Mouse (Mus musculus) heart, adult 2 months (tissue): ENCODE results near the gene Mtg2. TPM values are rescaled to one million over a fixed set of nuclear protein-coding genes. Genes with fewer than 3 reads are reported as not detected.
A peak's percentile ranks its signal among the peaks of the same experiment; 100 is the strongest.

Experiments
- DNase-seq, 2 experiments: peaks; one replicate each; pipeline ENCODE4 v3.0.0; 2021
- H3K27ac ChIP-seq: fragments of 200-600 bp; 2 replicates; pipeline ENCODE4 v1.8.1; 2022
- H3K27me3 ChIP-seq: fragments of 200-500 bp; 2 replicates; pipeline ENCODE4 v1.6.1; 2012; ENCODE audit warnings: mild to moderate bottlenecking, low read length, inconsistent platforms, mixed read lengths; ENCODE audit not compliant: control insufficient read depth, insufficient read depth
- H3K36me3 ChIP-seq: fragments of 200-500 bp; 2 replicates; pipeline ENCODE4 v1.6.1; 2012; ENCODE audit warnings: low read length, inconsistent platforms; ENCODE audit not compliant: control insufficient read depth, insufficient read depth
- H3K4me1 ChIP-seq: fragments of 200-500 bp; 2 replicates; pipeline ENCODE4 v1.6.1; 2011; ENCODE audit warnings: low read length; ENCODE audit not compliant: control insufficient read depth, insufficient read depth
- H3K4me3 ChIP-seq: fragments of 200-600 bp; 2 replicates; pipeline ENCODE4 v1.8.1; 2022
- H3K79me2 ChIP-seq: fragments of 200-500 bp; replicated peaks from 2 replicates; pipeline ENCODE4 v1.6.1; 2012; ENCODE audit warnings: mild to moderate bottlenecking, inconsistent platforms, low read length, moderate library complexity, mixed read lengths; ENCODE audit not compliant: control insufficient read depth, insufficient read depth
- H3K9ac ChIP-seq: fragments of 200-500 bp; 2 replicates; pipeline ENCODE4 v1.6.1; 2012; ENCODE audit warnings: low read depth, mild to moderate bottlenecking, control low read depth, inconsistent platforms, low read length, mixed read lengths
- CTCF ChIP-seq: fragments of 200-600 bp; IDR thresholded peaks from 2 replicates; pipeline ENCODE4 v1.8.1; 2022; ENCODE audit warnings: antibody characterized with exemption, mild to moderate bottlenecking, moderate library complexity
- EP300 ChIP-seq: fragments of 200-500 bp; IDR thresholded peaks from 2 replicates; pipeline ENCODE4 v1.6.1; 2011; ENCODE audit warnings: low read depth, low read length, control low read depth; ENCODE audit not compliant: insufficient read depth
- POLR2A ChIP-seq: fragments of 200-500 bp; IDR thresholded peaks from 2 replicates; pipeline ENCODE4 v1.6.1; 2011; ENCODE audit warnings: mild to moderate bottlenecking, low read depth, low read length, control low read depth; ENCODE audit not compliant: insufficient read depth
- WGBS: fragments of 180-500 bp; shearing (Covaris S2); methylation state at CpG from one replicate; pipeline ENCODE4 v1.1.7; 2018; 5-methylcytosine and 5-hydroxymethylcytosine counted together
- intact Hi-C: fragments of 180-260 bp; cut with DNase I; formaldehyde crosslinking; loops from one replicate; pipeline ENCODE4 v1.15.1; 2025
- polyA plus RNA-seq: library from polyadenylated mRNA; depleted of rRNA; stranded (reverse); fragments of >200 nt; gene quantifications from 2 replicates; pipeline ENCODE4 v1.2.3, GENCODE M21; 2012
- total RNA-seq, 2 experiments: library from RNA; stranded (reverse); gene quantifications; 2 replicates each; pipeline ENCODE4 v1.2.3; 2021

Gene Mtg2
- total and polyA plus RNA-seq, 3 experiments, result 23.2 to 30.8 (median 27.1) TPM

DNA sequence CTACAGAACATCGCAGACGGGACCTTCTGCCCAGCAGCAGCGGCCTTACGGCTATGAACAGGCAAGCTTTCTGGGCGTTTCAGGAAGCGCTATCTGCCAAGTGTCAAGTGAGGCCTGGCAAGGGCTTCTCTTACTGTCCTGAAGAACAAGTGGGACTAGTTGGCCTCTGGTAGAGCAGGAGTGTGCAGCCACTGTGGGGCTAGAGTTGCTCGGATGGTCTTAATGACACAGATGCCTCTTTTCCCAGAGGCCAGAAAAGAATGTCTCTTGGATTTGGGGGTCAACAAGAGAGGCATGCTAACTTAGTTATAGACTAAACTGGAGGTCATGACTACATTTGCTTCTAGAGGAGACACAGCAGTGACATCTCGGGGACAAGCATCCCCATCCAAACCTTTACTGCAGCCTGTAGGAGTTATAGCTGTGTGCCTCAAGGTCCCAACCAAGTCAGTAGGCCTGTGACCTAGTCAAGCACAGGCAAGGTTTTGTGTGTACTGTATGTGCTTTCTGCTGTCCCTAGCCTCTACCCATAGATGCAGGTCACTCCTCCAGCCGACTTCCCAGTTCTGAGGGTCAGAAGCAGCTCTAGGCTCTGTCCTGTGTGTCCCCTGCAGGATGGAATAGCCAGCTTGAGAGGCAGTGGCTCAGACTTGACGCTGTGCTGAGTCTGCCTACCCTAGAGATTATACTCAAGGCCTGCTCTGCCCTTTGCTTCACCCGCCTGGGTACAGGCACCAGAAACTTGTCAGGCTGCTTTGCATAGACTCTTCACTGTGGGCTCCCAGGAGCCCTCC, 6.9 kb upstream of the Mtg2 start:
- Histone ChIP-seq H3K4me1 (no peaks in the 10 kb centered on the region), H3K9ac (no peak overlapping the region), H3K4me3 (no peak overlapping the region), H3K27ac (no peak overlapping the region), H3K36me3 (no peaks in the 10 kb centered on the region), H3K79me2 (no peaks in the 10 kb centered on the region), H3K27me3 (no peaks in the 10 kb centered on the region)
- peak in 1 of 2 experiments; percentile 36 for DNase-seq
- no peak for TF ChIP-seq EP300
- TF ChIP-seq POLR2A, result no peak
- no peak for TF ChIP-seq CTCF
- 74% methylated on average over 11 of the region's 11 CpGs for WGBS
- intact Hi-C loops, result no loop called here

DNA sequence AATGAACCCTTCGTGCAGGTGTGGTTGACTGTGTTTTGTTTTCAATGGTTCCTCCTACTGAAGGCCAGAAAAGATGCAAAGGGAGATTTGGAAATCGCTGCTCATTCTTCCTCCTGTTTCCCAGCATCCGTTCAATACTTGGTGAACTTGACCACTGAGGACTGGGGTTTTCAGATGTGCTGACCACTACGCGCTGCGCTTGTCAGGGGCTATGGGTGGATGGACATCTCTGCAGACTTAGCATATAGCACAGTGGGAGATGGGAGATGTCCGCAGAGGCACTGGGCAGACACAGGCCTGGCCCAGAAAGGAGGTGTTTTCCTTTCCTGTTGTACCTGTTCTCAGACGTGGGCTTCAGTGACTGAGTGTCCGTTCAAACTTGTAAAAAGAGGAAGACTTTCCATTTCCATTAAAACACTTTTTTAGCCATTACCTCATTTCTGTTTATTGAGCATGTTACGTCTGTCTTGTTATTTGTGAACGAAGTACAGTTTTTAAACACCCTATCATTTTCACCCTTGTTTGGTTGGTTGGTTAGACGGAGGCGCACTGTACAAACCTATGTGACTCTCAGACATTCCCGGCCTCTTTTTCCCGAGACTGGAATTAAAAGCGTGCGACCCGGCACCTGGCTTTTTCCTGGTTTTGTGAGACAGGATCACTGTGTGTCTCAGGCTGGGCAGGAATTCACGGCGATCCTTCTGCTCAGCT, 463 bp upstream of the Mtg2 start:
- H3K4me3 ChIP-seq, result peak overlapping the region; percentile 74
- peaks cover 5% of the 10 kb centered on the region for H3K4me1 ChIP-seq
- H3K27ac ChIP-seq, result peak overlapping the region; percentile 81
- H3K27me3 ChIP-seq, result no peaks in the 10 kb centered on the region
- TF ChIP-seq EP300, result no peak
- TF ChIP-seq POLR2A, result no peak
- TF ChIP-seq CTCF, result no peak
- intact Hi-C loops, result loop anchor here (5.0 kb wide), 1 partner anchor 47 kb away; the partner anchor contains the start of gene Osbpl2
- peak overlapping the region; percentile 68 for H3K9ac ChIP-seq
- no peak for DNase-seq
- 29% methylated on average over 20 of the region's 20 CpGs for WGBS
- no peaks in the 10 kb centered on the region for H3K79me2 ChIP-seq
- no peaks in the 10 kb centered on the region for H3K36me3 ChIP-seq

DNA sequence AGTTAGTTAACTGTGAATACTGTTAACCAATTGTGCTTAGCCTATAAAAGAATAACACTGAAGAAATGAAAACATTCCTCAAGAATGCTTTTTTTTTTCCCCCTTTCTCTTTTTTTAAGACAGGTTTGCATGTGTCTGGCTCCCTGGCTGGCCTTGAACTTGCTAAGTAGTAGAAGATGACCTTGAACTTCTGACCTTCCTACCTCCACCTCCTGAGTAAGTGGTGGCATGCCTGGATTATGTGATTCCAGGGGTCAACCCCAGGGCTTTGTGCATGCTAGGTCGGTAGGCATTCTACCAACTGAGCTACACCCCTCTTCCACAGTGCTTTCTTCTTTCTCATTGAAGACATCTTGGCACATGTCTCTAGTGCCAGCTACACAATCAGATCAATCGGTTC, 1.3 kb downstream of the Mtg2 start:
- no peak for DNase-seq
- 78% methylated on average over 2 of the region's 2 CpGs for WGBS
- intact Hi-C loops, result loop anchor here (5.0 kb wide), 1 partner anchor 46 kb away; the partner anchor contains the start of gene Osbpl2
- H3K36me3 ChIP-seq, result no peaks in the 10 kb centered on the region
- no peaks in the 10 kb centered on the region for H3K79me2 ChIP-seq
- no peak overlapping the region for H3K4me3 ChIP-seq
- H3K27ac ChIP-seq, result no peak overlapping the region
- no peaks in the 10 kb centered on the region for H3K27me3 ChIP-seq
- H3K9ac ChIP-seq, result no peak overlapping the region
- H3K4me1 ChIP-seq, result peaks cover 5% of the 10 kb centered on the region
- TF ChIP-seq EP300 (no peak), CTCF (no peak), POLR2A (no peak)

DNA sequence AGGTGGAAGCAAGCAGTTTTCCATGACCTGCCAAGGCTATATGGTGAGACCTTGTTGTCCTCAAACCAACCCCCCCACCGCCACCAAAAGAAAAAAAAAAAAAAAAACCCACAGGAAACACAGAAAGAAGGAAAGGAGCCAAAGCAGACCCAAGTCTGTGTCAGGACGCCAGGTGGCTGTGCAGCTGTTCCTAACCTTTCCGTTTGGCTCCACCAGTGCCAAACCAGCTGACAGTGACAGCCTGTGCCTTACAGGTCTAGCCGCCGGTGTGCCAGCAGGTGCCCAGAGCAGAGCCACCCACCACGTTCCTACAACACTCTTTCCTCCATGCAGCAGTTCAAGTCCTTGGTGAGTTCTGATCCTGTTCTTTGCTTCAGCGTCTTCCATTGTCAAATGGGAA, 2.5 kb downstream of the Mtg2 start:
- no peak overlapping the region for H3K9ac ChIP-seq
- intact Hi-C loops, result loop anchor here (5.0 kb wide), 1 partner anchor 44 kb away; the partner anchor contains the start of gene Osbpl2
- no peaks in the 10 kb centered on the region for H3K27me3 ChIP-seq
- 83% methylated on average over 7 of the region's 7 CpGs for WGBS
- H3K79me2 ChIP-seq, result no peaks in the 10 kb centered on the region
- no peak for DNase-seq
- no peaks in the 10 kb centered on the region for H3K36me3 ChIP-seq
- no peak for TF ChIP-seq CTCF
- TF ChIP-seq POLR2A, result no peak
- no peak for TF ChIP-seq EP300
- no peak overlapping the region for H3K4me3 ChIP-seq
- H3K4me1 ChIP-seq, result peaks cover 5% of the 10 kb centered on the region
- no peak overlapping the region for H3K27ac ChIP-seq

DNA sequence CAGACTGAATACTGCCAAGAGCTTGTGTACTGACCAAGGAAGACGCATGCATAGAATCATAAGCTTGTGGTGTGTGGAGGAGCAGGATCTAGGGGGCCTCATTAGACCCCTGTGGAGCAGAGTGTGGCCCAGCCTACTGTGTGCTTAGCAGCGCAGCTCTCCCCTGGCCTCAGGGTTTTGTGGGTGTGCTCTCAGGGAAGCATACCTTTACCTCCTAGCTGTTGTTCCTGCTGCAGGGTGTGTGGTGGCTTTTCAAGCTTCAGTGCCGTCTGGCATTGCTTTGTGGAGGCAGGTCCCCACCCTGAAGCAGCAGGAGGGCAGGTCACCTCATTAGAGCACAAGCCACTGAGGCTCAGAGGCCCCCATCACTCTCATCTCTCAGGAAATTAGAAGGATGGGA, 7.2 kb downstream of the Mtg2 start:
- 87% methylated on average over 3 of the region's 3 CpGs for WGBS
- no peaks in the 10 kb centered on the region for H3K36me3 ChIP-seq

DNA sequence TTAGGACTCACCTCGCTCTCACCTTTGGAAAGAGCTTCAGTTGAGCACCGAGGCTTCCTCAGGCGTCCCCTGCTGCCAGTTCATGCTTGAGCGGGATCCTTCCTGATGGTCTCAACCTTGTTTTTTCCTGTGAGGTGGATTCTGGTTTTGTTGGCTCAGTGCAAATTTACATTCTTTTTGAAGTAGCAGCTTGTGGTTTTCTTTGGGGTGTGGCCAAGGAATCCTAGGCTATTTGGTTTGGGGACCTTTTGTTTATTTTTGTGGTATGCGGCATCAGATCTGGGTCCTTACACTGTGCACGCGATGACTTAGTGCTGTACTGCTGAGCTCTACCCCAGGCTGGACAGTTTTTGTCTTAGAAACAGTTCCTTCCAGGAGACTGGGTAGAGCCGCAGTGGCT, 10.3 kb downstream of the Mtg2 start:
- no peak overlapping the region for H3K9ac ChIP-seq
- TF ChIP-seq POLR2A (no peak), CTCF (no peak), EP300 (no peak)
- no peak overlapping the region for H3K4me3 ChIP-seq
- no peaks in the 10 kb centered on the region for H3K27me3 ChIP-seq
- H3K36me3 ChIP-seq, result no peaks in the 10 kb centered on the region
- H3K27ac ChIP-seq, result no peak overlapping the region
- H3K79me2 ChIP-seq, result no peaks in the 10 kb centered on the region
- H3K4me1 ChIP-seq, result no peaks in the 10 kb centered on the region
- intact Hi-C loops, result no loop called here
- no peak for DNase-seq
- 85% methylated on average over 8 of the region's 8 CpGs for WGBS

More for the DNA sequence above, 7.2 kb downstream of the Mtg2 start:
- DNase-seq, result no peak
- no peaks in the 10 kb centered on the region for H3K79me2 ChIP-seq
- H3K4me3 ChIP-seq, result no peak overlapping the region
- no peak overlapping the region for H3K27ac ChIP-seq
- TF ChIP-seq POLR2A (no peak), CTCF (no peak), EP300 (no peak)
- no peaks in the 10 kb centered on the region for H3K4me1 ChIP-seq
- no peaks in the 10 kb centered on the region for H3K27me3 ChIP-seq
- intact Hi-C loops, result no loop called here
- H3K9ac ChIP-seq, result no peak overlapping the region
